Mouse (Mus musculus): ENCODE results near the gene Xpc. TPM values are rescaled to one million over a fixed set of nuclear protein-coding genes. Genes with fewer than 3 reads are reported as not detected.

Xpc gene
- total RNA-seq, 1 experiment: 17.6 TPM

- Histone ChIP-seq H3K36me3 (ENCODE audit: control insufficient read depth, insufficient read depth, low read length, poor library complexity, severe bottlenecking) (peaks cover 16% of the 10 kb centered on the region; the same call in 1 of the 2 replicates), H3K4me1 (ENCODE audit: control insufficient read depth in 2 of 2, insufficient read depth in 2 of 2, low read length in 2 of 2, poor library complexity in 1 of 2) (peaks cover 0 to 2% of the 10 kb centered on the region in 2 experiments; a peak in 1 of 4 replicates), H3K27ac (ENCODE audit: insufficient read depth, low read depth, low read length, poor library complexity, severe bottlenecking) (no peak overlapping the region), H3K9ac (ENCODE audit: insufficient read depth, low read depth, low read length, poor library complexity, severe bottlenecking) (no peak overlapping the region), H3K4me3 (ENCODE audit: insufficient read depth in 1 of 2, low read depth in 1 of 2, low read length in 2 of 2, poor library complexity in 1 of 2, severe bottlenecking in 1 of 2) (no peak overlapping the region), H3K9me3 (ENCODE audit: control insufficient read depth, insufficient read depth, low read depth, low read length) (no peaks in the 10 kb centered on the region)
- no peak for TF ChIP-seq MAFK (IDR thresholded peaks at IDR 0.05; ENCODE audit: insufficient read depth, low read depth, low read length)
- no peak for TF ChIP-seq ZC3H11A (IDR thresholded peaks at IDR 0.05; ENCODE audit: borderline replicate concordance, low read depth, low read length)
- TF ChIP-seq ZNF384 (IDR thresholded peaks at IDR 0.05; ENCODE audit: low read depth, low read length): no peak
- TF ChIP-seq CHD2 (IDR thresholded peaks at IDR 0.05; ENCODE audit: low read depth, low read length): no peak
- TF ChIP-seq HCFC1 (IDR thresholded peaks at IDR 0.05; ENCODE audit: borderline replicate concordance, insufficient read depth, low read length): no peak
- in situ Hi-C loops (cut with MboI; ENCODE audit: low sequenced_read_pairs in 2 of 2, unreplicated experiment in 2 of 2): no loop called here
- no peak for DNase-seq (ENCODE audit: low read depth, low spot score)
Observed at GRCm38 (mm10) chr6:91493053-91493452, 22.6 kb downstream of the Xpc start.

GRCm38 (mm10) chr6:91491004-91491403, 24.7 kb downstream of the Xpc start:
- H3K4me1 ChIP-seq (ENCODE audit: control insufficient read depth in 2 of 2, insufficient read depth in 2 of 2, low read length in 2 of 2, poor library complexity in 1 of 2): no peaks in the 10 kb centered on the region
- no peak overlapping the region for H3K9ac ChIP-seq (ENCODE audit: insufficient read depth, low read depth, low read length, poor library complexity, severe bottlenecking)
- no peak for DNase-seq (ENCODE audit: low read depth, low spot score)
- no peaks in the 10 kb centered on the region for H3K9me3 ChIP-seq (ENCODE audit: control insufficient read depth, insufficient read depth, low read depth, low read length)
- peaks cover 26% of the 10 kb centered on the region for H3K36me3 ChIP-seq (ENCODE audit: control insufficient read depth, insufficient read depth, low read length, poor library complexity, severe bottlenecking)
- H3K4me3 ChIP-seq (ENCODE audit: insufficient read depth in 1 of 2, low read depth in 1 of 2, low read length in 2 of 2, poor library complexity in 1 of 2, severe bottlenecking in 1 of 2): no peak overlapping the region
- TF ChIP-seq HCFC1 (IDR thresholded peaks at IDR 0.05; ENCODE audit: borderline replicate concordance, insufficient read depth, low read length) (no peak), CHD2 (IDR thresholded peaks at IDR 0.05; ENCODE audit: low read depth, low read length) (no peak), MAFK (IDR thresholded peaks at IDR 0.05; ENCODE audit: insufficient read depth, low read depth, low read length) (no peak), ZC3H11A (IDR thresholded peaks at IDR 0.05; ENCODE audit: borderline replicate concordance, low read depth, low read length) (no peak), ZNF384 (IDR thresholded peaks at IDR 0.05; ENCODE audit: low read depth, low read length) (no peak)
- in situ Hi-C loops (cut with MboI; ENCODE audit: low sequenced_read_pairs in 2 of 2, unreplicated experiment in 2 of 2): no loop called here
- H3K27ac ChIP-seq (ENCODE audit: insufficient read depth, low read depth, low read length, poor library complexity, severe bottlenecking): no peak overlapping the region

- in situ Hi-C loops (cut with MboI; ENCODE audit: low sequenced_read_pairs in 2 of 2, unreplicated experiment in 2 of 2): no loop called here
Observed at GRCm38 (mm10) chr6:91489872-91490271, 25.8 kb downstream of the Xpc start.

GRCm38 (mm10) chr6:91488496-91489212, 27.0 kb downstream of the Xpc start:
- no peak overlapping the region for H3K9ac ChIP-seq (ENCODE audit: insufficient read depth, low read depth, low read length, poor library complexity, severe bottlenecking)
- no peak overlapping the region for H3K27ac ChIP-seq (ENCODE audit: insufficient read depth, low read depth, low read length, poor library complexity, severe bottlenecking)
- peaks cover 30% of the 10 kb centered on the region for H3K36me3 ChIP-seq (ENCODE audit: control insufficient read depth, insufficient read depth, low read length, poor library complexity, severe bottlenecking)
- H3K4me1 ChIP-seq (ENCODE audit: control insufficient read depth in 2 of 2, insufficient read depth in 2 of 2, low read length in 2 of 2, poor library complexity in 1 of 2): no peaks in the 10 kb centered on the region
- TF ChIP-seq ZC3H11A (IDR thresholded peaks at IDR 0.05; ENCODE audit: borderline replicate concordance, low read depth, low read length) (no peak), MAFK (IDR thresholded peaks at IDR 0.05; ENCODE audit: insufficient read depth, low read depth, low read length) (peak; percentile 51; the same call in 1 of the 2 replicates)
- H3K9me3 ChIP-seq (ENCODE audit: control insufficient read depth, insufficient read depth, low read depth, low read length): no peaks in the 10 kb centered on the region
- in situ Hi-C loops (cut with MboI; ENCODE audit: low sequenced_read_pairs in 2 of 2, unreplicated experiment in 2 of 2): no loop called here
- H3K4me3 ChIP-seq (ENCODE audit: insufficient read depth in 1 of 2, low read depth in 1 of 2, low read length in 2 of 2, poor library complexity in 1 of 2, severe bottlenecking in 1 of 2): no peak overlapping the region
- DNase-seq (ENCODE audit: low read depth, low spot score): no peak

More at GRCm38 (mm10) chr6:91489872-91490271, 25.8 kb downstream of the Xpc start:
- peaks cover 32% of the 10 kb centered on the region for H3K36me3 ChIP-seq (ENCODE audit: control insufficient read depth, insufficient read depth, low read length, poor library complexity, severe bottlenecking)
- DNase-seq (ENCODE audit: low read depth, low spot score): no peak
- no peak overlapping the region for H3K9ac ChIP-seq (ENCODE audit: insufficient read depth, low read depth, low read length, poor library complexity, severe bottlenecking)
- H3K4me3 ChIP-seq (ENCODE audit: insufficient read depth in 1 of 2, low read depth in 1 of 2, low read length in 2 of 2, poor library complexity in 1 of 2, severe bottlenecking in 1 of 2): no peak overlapping the region
- TF ChIP-seq CHD2 (IDR thresholded peaks at IDR 0.05; ENCODE audit: low read depth, low read length): no peak
- TF ChIP-seq ZNF384 (IDR thresholded peaks at IDR 0.05; ENCODE audit: low read depth, low read length): no peak
- no peak for TF ChIP-seq MAFK (IDR thresholded peaks at IDR 0.05; ENCODE audit: insufficient read depth, low read depth, low read length)
- no peak for TF ChIP-seq HCFC1 (IDR thresholded peaks at IDR 0.05; ENCODE audit: borderline replicate concordance, insufficient read depth, low read length)
- TF ChIP-seq ZC3H11A (IDR thresholded peaks at IDR 0.05; ENCODE audit: borderline replicate concordance, low read depth, low read length): no peak
- no peaks in the 10 kb centered on the region for H3K9me3 ChIP-seq (ENCODE audit: control insufficient read depth, insufficient read depth, low read depth, low read length)
- no peaks in the 10 kb centered on the region for H3K4me1 ChIP-seq (ENCODE audit: control insufficient read depth in 2 of 2, insufficient read depth in 2 of 2, low read length in 2 of 2, poor library complexity in 1 of 2)
- no peak overlapping the region for H3K27ac ChIP-seq (ENCODE audit: insufficient read depth, low read depth, low read length, poor library complexity, severe bottlenecking)
